Mouse (Mus musculus) layer of hippocampus, adult 2 months (tissue): ENCODE results near the gene Arid2. TPM values are rescaled to one million over a fixed set of nuclear protein-coding genes. Genes with fewer than 3 reads are reported as not detected.
"Not testable (repeated sequence)": the region's sequence is repeated elsewhere in the genome, so short reads cannot be mapped to it uniquely, and the experiment has no call there.

ENCODE experiments used
- DNase-seq, 2 experiments: peaks; one replicate each; pipeline ENCODE4 v3.0.0; 2022; ENCODE audit warnings: low spot score in 2 of 2
- H3K27ac ChIP-seq: fragments of 200-600 bp; 2 replicates; pipeline ENCODE4 v1.8.1; 2022
- H3K4me3 ChIP-seq: fragments of 200-600 bp; 2 replicates; pipeline ENCODE4 v1.8.1; 2022; ENCODE audit warnings: mild to moderate bottlenecking
- CTCF ChIP-seq: fragments of 200-600 bp; conservative IDR thresholded peaks from 2 replicates; pipeline ENCODE4 v1.8.1; 2022; ENCODE audit warnings: antibody characterized with exemption, mild to moderate bottlenecking, moderate library complexity
- long read RNA-seq, 2 experiments: library from polyadenylated mRNA; stranded (forward); transcript quantifications; one replicate each; pipeline ENCODE4 v2.0.0; 2021; ENCODE audit warnings: borderline mapping rate in 2 of 2
- total RNA-seq, 2 experiments: library from RNA; stranded (reverse); gene quantifications; 2 replicates each; pipeline ENCODE4 v1.2.3; 2021

Arid2 gene
- 10 to 100 TPM; 34.9 to 36.6 TPM for total RNA-seq
- long read RNA-seq, experiment 1, full-length matches to known transcripts: 7 of 14 reads
- long read RNA-seq, experiment 1, partial matches to known transcripts: 3 of 14 reads
- long read RNA-seq, experiment 1, other reads (novel, unspliced or antisense): 4 of 14 reads
- long read RNA-seq, experiment 2, full-length matches to known transcripts: 13 of 24 reads
- long read RNA-seq, experiment 2, partial matches to known transcripts: 10 of 24 reads
- long read RNA-seq, experiment 2, other reads (novel, unspliced or antisense): 1 of 24 reads

GRCm38 (mm10) chr15:96287369-96287975, at the start of gene Arid2:
Arid2 (plus strand) TSS chr15:96287518.
- DNase-seq: peak; percentile 27 to 51
- no peak for TF ChIP-seq CTCF
- peak within 1 kb of the TSS; percentile 91 for H3K4me3 ChIP-seq
- peak within 1 kb of the TSS; percentile 99 for H3K27ac ChIP-seq

GRCm38 (mm10) chr15:96238071-96238470, 49.2 kb upstream of the Arid2 start:
- Histone ChIP-seq H3K27ac (no peak overlapping the region), H3K4me3 (no peak overlapping the region)
- no peak for TF ChIP-seq CTCF
- DNase-seq: no peak

- H3K27ac ChIP-seq: no peak overlapping the region
- DNase-seq: no peak
- no peak for TF ChIP-seq CTCF
- H3K4me3 ChIP-seq: no peak overlapping the region
These were observed 43.1 kb upstream of the Arid2 start for GRCm38 (mm10) chr15:96244171-96244570.

- H3K27ac ChIP-seq, H3K4me3 ChIP-seq, DNase-seq: not testable (repeated sequence)
These were observed 42.6 kb upstream of the Arid2 start for GRCm38 (mm10) chr15:96244715-96245114.

GRCm38 (mm10) chr15:96253827-96254226, 33.5 kb upstream of the Arid2 start:
- Histone ChIP-seq H3K27ac (no peak overlapping the region), H3K4me3 (no peak overlapping the region)
- no peak for TF ChIP-seq CTCF
- DNase-seq: no peak

GRCm38 (mm10) chr15:96254356-96254755, 33.0 kb upstream of the Arid2 start:
- no peak for DNase-seq
- TF ChIP-seq CTCF: no peak

GRCm38 (mm10) chr15:96257781-96258180, 29.5 kb upstream of the Arid2 start:
- no peak overlapping the region for H3K27ac ChIP-seq
- TF ChIP-seq CTCF: no peak
- H3K4me3 ChIP-seq: no peak overlapping the region
- no peak for DNase-seq

More at GRCm38 (mm10) chr15:96254356-96254755, 33.0 kb upstream of the Arid2 start:
- Histone ChIP-seq H3K4me3 (peak overlapping the region; percentile 47), H3K27ac (no peak overlapping the region)

GRCm38 (mm10) chr15:96264614-96265013, 22.7 kb upstream of the Arid2 start:
- no peak overlapping the region for H3K4me3 ChIP-seq
- no peak overlapping the region for H3K27ac ChIP-seq
- no peak for TF ChIP-seq CTCF
- no peak for DNase-seq

GRCm38 (mm10) chr15:96267933-96268332, 19.4 kb upstream of the Arid2 start:
- no peak for TF ChIP-seq CTCF
- Histone ChIP-seq H3K27ac (no peak overlapping the region), H3K4me3 (no peak overlapping the region)
- no peak for DNase-seq

GRCm38 (mm10) chr15:96268610-96269009, 18.7 kb upstream of the Arid2 start:
- TF ChIP-seq CTCF: no peak
- DNase-seq: no peak
- no peak overlapping the region for H3K4me3 ChIP-seq
- no peak overlapping the region for H3K27ac ChIP-seq

GRCm38 (mm10) chr15:96269402-96269801, 17.9 kb upstream of the Arid2 start:
- Histone ChIP-seq H3K27ac (no peak overlapping the region), H3K4me3 (no peak overlapping the region)
- TF ChIP-seq CTCF: no peak
- DNase-seq: no peak

GRCm38 (mm10) chr15:96270272-96270880, 16.9 kb upstream of the Arid2 start:
- TF ChIP-seq CTCF: no peak
- Histone ChIP-seq H3K4me3 (no peak overlapping the region), H3K27ac (no peak overlapping the region)
- no peak for DNase-seq

- no peak for DNase-seq
- H3K27ac ChIP-seq: no peak overlapping the region
- no peak for TF ChIP-seq CTCF
- H3K4me3 ChIP-seq: no peak overlapping the region
These were observed 15.0 kb upstream of the Arid2 start for GRCm38 (mm10) chr15:96272356-96272755.

- no peak overlapping the region for H3K4me3 ChIP-seq
- H3K27ac ChIP-seq: no peak overlapping the region
- DNase-seq: no peak
- TF ChIP-seq CTCF: no peak
These were observed 13.0 kb upstream of the Arid2 start for GRCm38 (mm10) chr15:96274341-96274740.
